Mouse (Mus musculus) layer of hippocampus, adult 8-10 months (tissue): ENCODE results near the gene Taf8. TPM values are rescaled to one million over a fixed set of nuclear protein-coding genes. Genes with fewer than 3 reads are reported as not detected.

Experiments
- DNase-seq, 2 experiments: peaks; one replicate each; pipeline ENCODE4 v3.0.0; 2022; ENCODE audit warnings: low spot score in 2 of 2
- total RNA-seq, 4 experiments: library from RNA; stranded (reverse); gene quantifications; 2 replicates each; pipeline ENCODE4 v1.2.4; 2022

Taf8 gene
- total RNA-seq = 10 to 100 TPM; 18.4 to 25.0 (median 23.4) TPM

GRCm38 (mm10) chr17:47501946-47502706, at the start of gene Taf8:
Gene Taf8 (minus strand): TSS chr17:47502292.
- peak; percentile 87 to 93 for DNase-seq

DNA sequence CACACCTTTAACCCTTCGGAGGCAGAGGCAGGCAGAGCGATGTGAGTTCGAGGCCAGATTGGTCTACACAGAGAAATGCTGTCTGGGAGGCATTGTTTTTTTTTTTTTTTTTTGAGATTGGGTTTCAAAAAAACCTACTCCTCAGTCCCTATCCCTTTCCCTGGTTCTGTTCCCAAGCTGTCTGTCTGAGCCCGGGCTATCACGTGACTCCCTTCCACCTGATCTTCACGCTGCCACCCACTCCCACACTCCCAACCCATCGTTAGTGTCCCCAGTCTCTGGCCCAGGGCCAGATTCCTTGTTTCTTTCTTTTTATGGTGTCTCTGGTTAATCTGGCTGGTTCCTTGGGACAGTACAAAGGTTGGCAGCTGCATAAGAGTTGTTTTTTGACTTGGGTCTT, 49.0 kb upstream of the Taf8 start:
- no peak for DNase-seq

DNA sequence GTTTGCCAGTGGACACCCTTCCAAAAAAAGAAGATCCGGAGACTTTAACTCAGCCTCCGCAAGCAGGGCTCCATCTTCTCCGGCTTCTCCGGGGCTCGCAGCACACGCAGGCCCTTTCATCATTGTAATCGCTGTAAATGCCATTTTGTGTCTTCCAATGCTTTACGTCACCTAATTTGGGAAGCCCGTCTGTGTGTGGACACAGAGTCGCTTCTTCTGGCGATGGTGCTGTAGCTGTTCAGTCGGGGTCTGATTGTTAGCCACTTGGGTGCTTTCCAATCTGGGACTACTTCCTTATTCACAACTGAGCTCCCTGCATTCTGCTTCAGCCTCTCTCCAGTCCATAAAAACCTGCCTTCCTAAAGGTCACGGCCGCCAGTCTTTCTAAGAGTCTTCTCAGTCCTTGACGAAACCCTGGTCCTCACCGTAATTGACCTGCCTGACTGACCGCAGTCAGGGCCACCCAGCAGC, 43.8 kb upstream of the Taf8 start:
- DNase-seq = peak; percentile 26 to 27

DNA sequence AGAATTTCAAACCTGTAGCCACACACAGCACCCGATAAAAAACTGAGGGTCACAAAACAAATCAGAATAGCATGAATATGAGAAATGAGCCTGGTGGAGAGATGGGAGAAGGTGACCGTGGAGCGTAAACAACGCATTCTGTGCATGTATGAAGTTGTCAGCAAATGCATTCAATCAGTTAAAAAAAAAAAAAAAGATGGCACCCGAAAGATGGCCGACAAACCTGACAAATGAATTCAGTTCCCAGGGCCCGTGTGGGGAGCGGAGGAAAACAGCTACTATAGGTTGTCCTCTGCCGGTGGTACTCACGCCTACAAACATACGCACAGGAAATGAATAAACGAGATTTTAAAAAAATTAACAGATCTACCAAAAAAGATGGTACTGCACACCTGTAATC, 43.1 kb upstream of the Taf8 start:
- no peak for DNase-seq

- DNase-seq = no peak
Observed at GRCm38 (mm10) chr17:47543051-47543650, 41.1 kb upstream of the Taf8 start.

- DNase-seq = no peak
Observed at GRCm38 (mm10) chr17:47542061-47542460, 40.0 kb upstream of the Taf8 start.

DNA sequence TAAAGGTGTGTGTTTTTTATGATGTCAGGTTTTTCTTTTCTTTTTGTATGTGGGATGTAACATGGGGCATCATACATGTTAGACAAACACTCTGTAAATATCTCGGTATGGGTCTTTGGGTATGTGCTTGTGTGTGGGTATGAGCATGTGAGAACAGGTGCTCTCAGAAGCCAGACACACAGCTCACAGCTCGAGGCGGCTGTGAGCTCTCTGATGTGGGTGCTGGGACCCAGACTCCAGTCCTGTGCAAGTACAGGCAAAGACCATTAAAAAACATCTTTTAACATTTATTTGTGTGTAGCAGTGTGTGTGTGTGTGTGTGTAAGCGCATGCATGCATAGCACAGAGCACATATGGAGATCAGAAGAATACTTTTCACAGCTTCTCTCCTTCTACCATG, 37.0 kb upstream of the Taf8 start:
- no peak for DNase-seq

DNA sequence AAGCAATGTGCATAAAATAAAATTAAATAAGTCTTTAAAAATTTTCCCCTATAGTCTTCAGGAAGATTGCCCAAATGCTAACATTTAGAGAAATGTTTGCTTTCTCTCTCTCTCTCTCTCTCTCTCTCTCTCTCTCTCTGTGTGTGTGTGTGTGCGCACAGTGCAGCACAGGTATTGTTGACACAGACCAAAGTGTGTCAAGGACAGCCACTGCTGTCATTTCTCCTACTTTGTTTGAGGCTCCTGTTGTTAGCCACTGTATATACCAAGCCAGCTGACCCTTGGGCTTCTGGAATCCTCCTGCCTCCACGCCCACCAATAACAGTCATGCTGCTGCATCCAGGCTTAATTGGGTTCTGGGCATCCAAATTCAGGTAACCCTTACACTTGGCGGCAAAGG, 36.0 kb upstream of the Taf8 start:
- no peak for DNase-seq

DNA sequence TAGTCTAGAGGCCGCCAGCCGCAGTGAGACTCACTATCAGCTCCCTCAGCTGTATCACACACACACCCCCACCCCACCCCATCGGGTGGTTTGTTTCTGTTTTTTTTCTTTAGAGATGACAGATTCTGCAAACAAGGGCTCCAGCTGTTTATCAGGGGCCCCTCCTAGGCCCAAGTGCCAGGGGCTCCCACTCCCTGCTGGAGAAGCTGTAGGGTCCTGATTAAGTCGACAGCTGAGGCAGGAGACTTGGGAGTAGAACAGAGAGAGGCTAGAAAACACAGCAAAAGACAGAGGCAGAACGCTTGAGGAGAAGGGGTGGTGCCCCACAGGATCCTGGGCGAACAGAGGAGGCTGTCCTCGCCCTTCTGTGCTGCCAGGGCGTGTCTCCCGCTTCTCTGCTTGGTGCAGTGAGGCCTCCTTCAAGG, 33.7 kb upstream of the Taf8 start:
- no peak for DNase-seq

DNA sequence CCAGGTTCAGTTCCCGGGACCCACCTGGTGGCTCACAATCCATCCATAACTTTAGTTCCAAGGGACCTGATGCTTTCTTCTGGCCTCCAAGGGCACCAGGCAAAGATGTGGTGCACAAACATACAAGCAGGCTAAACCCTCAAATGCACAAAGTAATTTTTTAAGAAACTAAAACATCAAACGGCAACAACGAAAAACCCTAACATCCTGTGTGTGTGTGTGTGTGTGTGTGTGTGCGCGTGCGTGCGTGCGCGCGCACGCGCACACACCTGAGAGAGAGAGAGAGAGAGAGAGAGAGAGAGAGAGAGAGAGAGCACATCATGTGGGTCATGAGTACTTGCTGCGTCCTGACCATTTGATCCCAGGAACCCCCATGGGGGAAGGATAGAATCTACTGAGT, 31.6 kb upstream of the Taf8 start:
- DNase-seq = no peak

DNA sequence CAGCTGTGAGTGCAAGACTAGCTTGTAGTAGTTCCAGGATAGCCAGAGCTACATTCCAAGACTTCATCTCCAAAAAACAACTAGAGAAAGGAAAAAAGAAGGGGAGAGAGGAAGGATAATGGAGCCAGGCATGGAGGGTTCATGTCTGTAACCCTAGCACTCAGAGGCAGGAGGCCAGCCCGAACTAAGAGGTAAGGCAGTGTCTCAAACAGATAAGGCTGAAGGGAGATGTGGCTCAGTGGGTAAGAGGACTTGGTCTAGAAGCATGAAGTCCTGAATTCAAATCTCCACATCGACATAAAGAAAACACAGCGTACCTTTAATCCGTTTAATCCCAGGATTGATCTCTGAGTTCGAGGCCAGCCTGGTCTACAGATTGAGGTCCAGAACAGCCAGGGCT, 30.3 kb upstream of the Taf8 start:
- DNase-seq = no peak

DNA sequence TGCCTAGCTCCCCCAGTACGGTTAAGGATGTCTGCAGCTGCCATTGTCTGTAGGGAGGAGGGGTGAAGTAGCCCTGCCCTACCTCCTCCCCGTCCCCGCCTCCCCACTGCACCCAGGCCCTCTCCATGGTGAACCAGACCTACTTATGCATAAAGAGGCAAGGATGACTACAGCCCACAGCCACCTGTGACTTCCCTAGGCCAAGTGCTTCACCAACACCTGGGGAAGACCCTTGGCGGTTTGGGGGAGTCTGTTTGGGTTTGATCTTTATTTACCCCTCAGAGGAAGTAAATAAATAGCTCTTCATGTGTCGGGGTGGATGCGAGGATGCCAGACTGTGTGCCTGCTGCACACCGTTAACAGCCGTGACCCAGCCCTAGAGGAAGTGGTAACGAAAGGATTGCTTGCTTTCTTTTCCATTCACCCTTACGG, 29.3 kb upstream of the Taf8 start:
- no peak for DNase-seq

DNA sequence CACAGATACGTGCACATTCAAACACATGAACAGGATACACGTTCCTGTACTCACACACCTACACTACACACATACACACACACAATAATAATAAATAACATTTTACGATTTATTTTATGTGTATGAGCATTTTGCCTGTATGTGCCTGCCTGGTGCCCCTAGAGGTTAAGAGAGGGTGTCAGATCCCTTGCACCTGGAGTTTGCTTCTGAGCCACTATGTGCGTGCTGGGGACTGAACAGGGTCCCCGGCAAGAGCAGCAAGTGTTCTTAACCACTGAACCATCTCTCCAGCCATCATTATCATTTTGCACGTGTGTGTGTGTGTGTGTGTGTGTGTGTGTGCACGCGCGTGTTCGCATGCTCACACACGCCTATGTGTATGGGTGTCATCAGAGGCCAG, 27.5 kb upstream of the Taf8 start:
- DNase-seq = no peak

DNA sequence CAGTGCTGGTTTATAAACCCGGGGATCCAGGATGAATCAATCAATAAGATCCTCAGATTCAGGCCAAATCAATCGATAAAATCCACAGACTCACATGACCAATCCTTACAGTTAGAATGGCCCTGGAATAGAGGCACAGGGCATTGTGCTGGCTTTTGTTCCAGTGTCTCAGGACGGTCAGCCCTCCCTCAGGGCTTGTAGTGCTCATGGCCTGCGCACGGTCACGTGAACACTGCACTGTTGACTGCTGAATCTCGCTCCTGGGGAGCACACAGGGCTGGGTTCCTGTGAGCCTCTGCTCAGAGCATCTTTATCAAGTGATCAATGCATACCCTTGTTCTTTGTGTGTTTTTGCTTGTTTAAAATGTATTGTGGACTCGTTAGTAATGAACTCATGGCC, 26.8 kb upstream of the Taf8 start:
- no peak for DNase-seq

GRCm38 (mm10) chr17:47527581-47528300, 25.6 kb upstream of the Taf8 start:
- DNase-seq = no peak

GRCm38 (mm10) chr17:47526856-47527520, 24.9 kb upstream of the Taf8 start:
- DNase-seq = no peak

DNA sequence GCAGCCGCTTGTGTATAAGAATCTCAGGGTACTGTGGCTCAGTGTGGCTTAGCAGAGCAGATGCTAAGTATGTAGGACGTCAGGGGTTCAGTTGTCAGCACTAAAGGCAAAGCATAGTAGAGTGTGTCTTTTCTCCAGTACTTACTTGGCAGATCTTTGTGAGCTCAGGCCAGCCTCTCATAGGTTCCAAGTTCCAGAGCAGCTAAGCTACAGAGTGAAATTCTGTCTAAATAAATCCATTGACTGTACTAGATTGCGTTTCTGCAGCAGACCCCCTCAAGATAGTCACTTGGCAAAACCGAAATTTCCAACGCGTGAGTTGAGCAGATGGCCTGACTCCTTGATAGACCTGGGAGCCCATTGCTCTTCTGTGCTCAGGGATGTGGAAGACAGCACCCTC, 22.9 kb upstream of the Taf8 start:
- no peak for DNase-seq

- DNase-seq = no peak
Observed at GRCm38 (mm10) chr17:47524055-47524454, 22.0 kb upstream of the Taf8 start.

DNA sequence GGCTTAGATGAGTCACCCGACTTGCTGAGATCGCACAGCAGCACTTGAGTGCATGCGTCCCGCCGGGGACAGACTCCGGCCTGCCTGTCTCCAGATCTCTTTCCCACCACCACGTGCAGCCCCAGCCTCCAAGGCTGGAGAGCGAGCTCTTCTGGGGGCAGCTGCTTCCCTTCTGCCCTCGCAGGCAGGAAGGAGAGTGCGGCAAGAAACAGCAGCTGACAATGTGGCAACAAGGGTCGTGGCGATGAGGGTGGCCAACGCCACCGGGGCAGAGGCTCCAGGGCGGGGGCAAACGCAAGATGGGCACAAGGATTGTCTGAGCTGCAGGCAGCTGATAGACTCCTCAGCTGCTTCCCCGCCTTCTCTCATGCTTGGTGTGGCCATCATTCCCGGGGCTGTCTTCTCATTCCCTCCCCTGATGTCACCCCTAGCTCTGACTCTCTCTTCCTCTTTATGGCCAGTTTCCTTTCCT, 21.2 kb upstream of the Taf8 start:
- DNase-seq = no peak

- no peak for DNase-seq
Observed at GRCm38 (mm10) chr17:47522536-47522935, 20.4 kb upstream of the Taf8 start.

- DNase-seq = peak in 1 of 2 experiments; percentile 21
Observed at GRCm38 (mm10) chr17:47521551-47522258, 19.6 kb upstream of the Taf8 start.
